Mouse (Mus musculus) hindbrain, embryonic 12.5 days (tissue): ENCODE data around the gene Evx1. TPM values are rescaled to one million over a fixed set of nuclear protein-coding genes. Genes with fewer than 3 reads are reported as not detected.

ENCODE experiments used
- ATAC-seq: fragments of 200-750 bp; cut with Nextera tagmentation; 2 replicates; pipeline ENCODE4 v1.8.0; 2017; ENCODE audit warnings: moderate TSS enrichment; ENCODE audit not compliant: low FRiP score
- H3K27ac ChIP-seq: fragments of 300-500 bp; sonication (generic); 2 replicates; pipeline ENCODE4 v1.5.1; 2016; ENCODE audit warnings: mild to moderate bottlenecking
- H3K27me3 ChIP-seq: fragments of 300-500 bp; sonication (generic); 2 replicates; pipeline ENCODE4 v1.6.1; 2016; ENCODE audit warnings: mild to moderate bottlenecking
- H3K36me3 ChIP-seq: fragments of 300-500 bp; sonication (generic); 2 replicates; pipeline ENCODE4 v1.6.1; 2016; ENCODE audit warnings: mild to moderate bottlenecking
- H3K4me1 ChIP-seq: fragments of 300-500 bp; sonication (generic); 2 replicates; pipeline ENCODE4 v1.6.1; 2016
- H3K4me2 ChIP-seq: fragments of 300-500 bp; sonication (generic); replicated peaks from 2 replicates; pipeline ENCODE4 v1.6.1; 2016; ENCODE audit warnings: mild to moderate bottlenecking
- H3K4me3 ChIP-seq: fragments of 300-500 bp; sonication (generic); 2 replicates; pipeline ENCODE4 v1.5.1; 2016; ENCODE audit warnings: mild to moderate bottlenecking
- H3K9ac ChIP-seq: fragments of 300-500 bp; sonication (generic); 2 replicates; pipeline ENCODE4 v1.6.1; 2016; ENCODE audit warnings: mild to moderate bottlenecking, moderate library complexity
- H3K9me3 ChIP-seq: fragments of 300-500 bp; sonication (generic); replicated peaks from 2 replicates; pipeline ENCODE4 v1.6.1; 2016; ENCODE audit warnings: mild to moderate bottlenecking
- WGBS: fragments of 180-500 bp; shearing (Covaris S2); methylation state at CpG from one replicate; pipeline ENCODE4 v1.1.7; 2016; 5-methylcytosine and 5-hydroxymethylcytosine counted together
- polyA plus RNA-seq: library from polyadenylated mRNA; unstranded; fragments of >200 nt; fragmentation: Nextera tagmentation; extraction: Ambion mirVana; gene quantifications from 2 replicates; pipeline ENCODE4 v1.2.1, GENCODE M21; 2016

Evx1 gene
- 11.5 and 12.6 TPM in 2 replicates for polyA plus RNA-seq

GRCm38 (mm10) chr6:52313391-52314303 is at the start of gene Evx1:
Gene Evx1 (plus strand): TSS chr6:52313498.
- H3K9ac ChIP-seq: peak within 1 kb of the TSS; percentile 47

GRCm38 (mm10) chr6:52264106-52264790 is 49.0 kb upstream of the Evx1 start:
- Histone ChIP-seq H3K27ac (no peak overlapping the region), H3K4me3 (no peak overlapping the region), H3K9me3 (no peaks in the 10 kb centered on the region), H3K36me3 (no peaks in the 10 kb centered on the region), H3K4me2 (no peak overlapping the region), H3K9ac (no peak overlapping the region), H3K4me1 (peaks cover 9% of the 10 kb centered on the region), H3K27me3 (peaks cover 92% of the 10 kb centered on the region)
- ATAC-seq: no peak
- WGBS: 5% methylated on average over 5 of the region's 5 CpGs

More at GRCm38 (mm10) chr6:52313391-52314303, at the start of gene Evx1:
- no peaks in the 10 kb centered on the region for H3K36me3 ChIP-seq
- peak within 1 kb of the TSS; percentile 24 for H3K4me2 ChIP-seq
- WGBS: under 1% methylated on average over 59 of the region's 59 CpGs
- no peak for ATAC-seq
- peaks cover 8% of the 10 kb centered on the region for H3K4me1 ChIP-seq
- no peaks in the 10 kb centered on the region for H3K9me3 ChIP-seq
- peaks cover 95% of the 10 kb centered on the region for H3K27me3 ChIP-seq
- peak within 1 kb of the TSS; percentile 64 for H3K27ac ChIP-seq
- H3K4me3 ChIP-seq: peak within 1 kb of the TSS; percentile 33

GRCm38 (mm10) chr6:52265306-52265912 is 47.9 kb upstream of the Evx1 start:
- H3K9me3 ChIP-seq: no peaks in the 10 kb centered on the region
- ATAC-seq: no peak
- WGBS: 2% methylated on average over 18 of the region's 18 CpGs
- no peak overlapping the region for H3K4me3 ChIP-seq
- H3K9ac ChIP-seq: no peak overlapping the region
- H3K36me3 ChIP-seq: no peaks in the 10 kb centered on the region
- peaks cover 94% of the 10 kb centered on the region for H3K27me3 ChIP-seq
- H3K4me2 ChIP-seq: no peak overlapping the region
- H3K27ac ChIP-seq: no peak overlapping the region
- peaks cover 6% of the 10 kb centered on the region for H3K4me1 ChIP-seq

GRCm38 (mm10) chr6:52265913-52266665 is 47.2 kb upstream of the Evx1 start:
- no peaks in the 10 kb centered on the region for H3K4me1 ChIP-seq
- H3K27ac ChIP-seq: no peak overlapping the region
- no peaks in the 10 kb centered on the region for H3K36me3 ChIP-seq
- no peak overlapping the region for H3K4me2 ChIP-seq
- no peak overlapping the region for H3K4me3 ChIP-seq
- WGBS: 2% methylated on average over 19 of the region's 19 CpGs
- peaks cover 97% of the 10 kb centered on the region for H3K27me3 ChIP-seq
- H3K9ac ChIP-seq: no peak overlapping the region
- ATAC-seq: no peak
- no peaks in the 10 kb centered on the region for H3K9me3 ChIP-seq

- Histone ChIP-seq H3K4me2 (no peak overlapping the region), H3K4me3 (no peak overlapping the region), H3K36me3 (no peaks in the 10 kb centered on the region), H3K9me3 (no peaks in the 10 kb centered on the region), H3K4me1 (no peaks in the 10 kb centered on the region), H3K27me3 (peaks cover 97% of the 10 kb centered on the region), H3K27ac (no peak overlapping the region), H3K9ac (no peak overlapping the region)
- under 1% methylated on average over 9 of the region's 9 CpGs for WGBS
- no peak for ATAC-seq
Observed at GRCm38 (mm10) chr6:52266666-52266985, 46.7 kb upstream of the Evx1 start.

GRCm38 (mm10) chr6:52267221-52267620 is 46.1 kb upstream of the Evx1 start:
- Histone ChIP-seq H3K9me3 (no peaks in the 10 kb centered on the region), H3K27me3 (peaks cover 96% of the 10 kb centered on the region), H3K4me1 (no peaks in the 10 kb centered on the region), H3K4me3 (no peak overlapping the region), H3K27ac (no peak overlapping the region), H3K9ac (no peak overlapping the region), H3K4me2 (no peak overlapping the region), H3K36me3 (no peaks in the 10 kb centered on the region)
- ATAC-seq: no peak
- WGBS: 11% methylated on average over 5 of the region's 5 CpGs

- ATAC-seq: no peak
- no peak overlapping the region for H3K4me3 ChIP-seq
- 6% methylated on average over 3 of the region's 3 CpGs for WGBS
- H3K4me2 ChIP-seq: no peak overlapping the region
- no peak overlapping the region for H3K27ac ChIP-seq
- peaks cover 96% of the 10 kb centered on the region for H3K27me3 ChIP-seq
- no peaks in the 10 kb centered on the region for H3K36me3 ChIP-seq
- no peak overlapping the region for H3K9ac ChIP-seq
- no peaks in the 10 kb centered on the region for H3K4me1 ChIP-seq
- H3K9me3 ChIP-seq: no peaks in the 10 kb centered on the region
Observed at GRCm38 (mm10) chr6:52267691-52268090, 45.6 kb upstream of the Evx1 start.

- Histone ChIP-seq H3K9me3 (no peaks in the 10 kb centered on the region), H3K36me3 (no peaks in the 10 kb centered on the region), H3K4me2 (no peak overlapping the region), H3K4me3 (no peak overlapping the region), H3K9ac (no peak overlapping the region), H3K27ac (no peak overlapping the region), H3K4me1 (no peaks in the 10 kb centered on the region), H3K27me3 (peaks cover 96% of the 10 kb centered on the region)
- WGBS: 2% methylated on average over 7 of the region's 7 CpGs
- ATAC-seq: no peak
Observed at GRCm38 (mm10) chr6:52268341-52268740, 45.0 kb upstream of the Evx1 start.

GRCm38 (mm10) chr6:52268756-52269155 is 44.5 kb upstream of the Evx1 start:
- ATAC-seq: no peak

GRCm38 (mm10) chr6:52270494-52271480 is 42.5 kb upstream of the Evx1 start:
- Histone ChIP-seq H3K27me3 (peaks cover 96% of the 10 kb centered on the region), H3K9ac (no peak overlapping the region), H3K4me2 (no peak overlapping the region), H3K4me1 (no peaks in the 10 kb centered on the region), H3K9me3 (no peaks in the 10 kb centered on the region), H3K4me3 (no peak overlapping the region), H3K36me3 (no peaks in the 10 kb centered on the region), H3K27ac (no peak overlapping the region)
- WGBS: 4% methylated on average over 23 of the region's 23 CpGs
- no peak for ATAC-seq

More at GRCm38 (mm10) chr6:52268756-52269155, 44.5 kb upstream of the Evx1 start:
- Histone ChIP-seq H3K4me1 (no peaks in the 10 kb centered on the region), H3K9ac (no peak overlapping the region), H3K27ac (no peak overlapping the region), H3K27me3 (peaks cover 96% of the 10 kb centered on the region), H3K4me2 (no peak overlapping the region), H3K9me3 (no peaks in the 10 kb centered on the region), H3K36me3 (no peaks in the 10 kb centered on the region), H3K4me3 (no peak overlapping the region)
- 3% methylated on average over 3 of the region's 3 CpGs for WGBS
